Mouse (Mus musculus): ENCODE measurements around the gene Dock8.

GRCm38 (mm10) chr19:25082839-25083238 lies 83.5 kb downstream of the Dock8 start:
- TF ChIP-seq POLR2A (IDR thresholded peaks at IDR 0.05; ENCODE audit: insufficient read length, low read depth) (no peak), MYOD1 (IDR thresholded peaks at IDR 0.05; ENCODE audit: control insufficient read depth in 1 of 3, insufficient read length in 2 of 3, low read depth in 2 of 3) (no peak), E2F4 (IDR thresholded peaks at IDR 0.05; ENCODE audit: insufficient read depth) (no peak), MAX (IDR thresholded peaks at IDR 0.05; ENCODE audit: low read depth) (no peak), MYOG (IDR thresholded peaks at IDR 0.05; ENCODE audit: control insufficient read depth in 1 of 3, insufficient read depth in 1 of 3, insufficient read length in 2 of 3, low read depth in 2 of 3) (no peak), SRF (IDR thresholded peaks at IDR 0.05; ENCODE audit: control insufficient read depth, insufficient read length, low read depth) (no peak), TCF12 (IDR thresholded peaks at IDR 0.05; ENCODE audit: insufficient read depth, poor library complexity, severe bottlenecking) (no peak), USF1 (IDR thresholded peaks at IDR 0.05; ENCODE audit: low read depth) (no peak), POLR2AphosphoS2 (IDR thresholded peaks at IDR 0.05; ENCODE audit: insufficient read length, low read depth) (no peak)

All from myocyte (in vitro differentiated cells).